Mouse (Mus musculus): ENCODE measurements around the gene Crybb1. TPM values are rescaled to one million over a fixed set of nuclear protein-coding genes. Genes with fewer than 3 reads are reported as not detected.

Crybb1 gene
- polyA plus RNA-seq, 1 experiment, result not detected

GRCm38 (mm10) chr5:112300112-112300511, 44.5 kb downstream of the Crybb1 start:
- Histone ChIP-seq H3K9me3 (ENCODE audit: control insufficient read depth, low read length) (no peaks in the 10 kb centered on the region), H3K36me3 (ENCODE audit: control insufficient read depth) (peaks cover 32% of the 10 kb centered on the region), H3K27me3 (ENCODE audit: control insufficient read depth) (no peaks in the 10 kb centered on the region), H3K4me1 (ENCODE audit: control insufficient read depth) (peaks cover 61% of the 10 kb centered on the region), H3K4me3 (replicated peaks) (no peak overlapping the region)
- TF ChIP-seq TAL1 (IDR thresholded peaks at IDR 0.05; ENCODE audit: low read length), result 0 out of 3 replicates have a peak, but pooled peaks have one; percentile 8
- TF ChIP-seq GATA1 (IDR thresholded peaks at IDR 0.05; ENCODE audit: low read length), result no peak

GRCm38 (mm10) chr5:112300721-112301308, 45.2 kb downstream of the Crybb1 start:
- Histone ChIP-seq H3K27me3 (ENCODE audit: control insufficient read depth) (no peaks in the 10 kb centered on the region), H3K4me3 (replicated peaks) (no peak overlapping the region), H3K36me3 (ENCODE audit: control insufficient read depth) (peaks cover 36% of the 10 kb centered on the region), H3K4me1 (ENCODE audit: control insufficient read depth) (peaks cover 54% of the 10 kb centered on the region), H3K9me3 (ENCODE audit: control insufficient read depth, low read length) (no peaks in the 10 kb centered on the region)
- TF ChIP-seq TAL1 (IDR thresholded peaks at IDR 0.05; ENCODE audit: low read length) (no peak), GATA1 (IDR thresholded peaks at IDR 0.05; ENCODE audit: low read length) (no peak)

- no peaks in the 10 kb centered on the region for H3K9me3 ChIP-seq (ENCODE audit: control insufficient read depth, low read length)
- no peak overlapping the region for H3K4me3 ChIP-seq (replicated peaks)
- no peaks in the 10 kb centered on the region for H3K27me3 ChIP-seq (ENCODE audit: control insufficient read depth)
- TF ChIP-seq TAL1 (IDR thresholded peaks at IDR 0.05; ENCODE audit: low read length) (no peak), GATA1 (IDR thresholded peaks at IDR 0.05; ENCODE audit: low read length) (no peak)
- H3K4me1 ChIP-seq (ENCODE audit: control insufficient read depth), result peaks cover 46% of the 10 kb centered on the region
- peaks cover 43% of the 10 kb centered on the region for H3K36me3 ChIP-seq (ENCODE audit: control insufficient read depth)
Measured at GRCm38 (mm10) chr5:112301694-112302093, 46.1 kb downstream of the Crybb1 start.

- peaks cover 49% of the 10 kb centered on the region for H3K36me3 ChIP-seq (ENCODE audit: control insufficient read depth)
- no peaks in the 10 kb centered on the region for H3K27me3 ChIP-seq (ENCODE audit: control insufficient read depth)
- no peak for TF ChIP-seq GATA1 (IDR thresholded peaks at IDR 0.05; ENCODE audit: low read length)
- TF ChIP-seq TAL1 (IDR thresholded peaks at IDR 0.05; ENCODE audit: low read length), result no peak
- H3K4me1 ChIP-seq (ENCODE audit: control insufficient read depth), result peaks cover 40% of the 10 kb centered on the region
- H3K9me3 ChIP-seq (ENCODE audit: control insufficient read depth, low read length), result no peaks in the 10 kb centered on the region
- no peak overlapping the region for H3K4me3 ChIP-seq (replicated peaks)
Measured at GRCm38 (mm10) chr5:112302310-112302709, 46.7 kb downstream of the Crybb1 start.

DNA sequence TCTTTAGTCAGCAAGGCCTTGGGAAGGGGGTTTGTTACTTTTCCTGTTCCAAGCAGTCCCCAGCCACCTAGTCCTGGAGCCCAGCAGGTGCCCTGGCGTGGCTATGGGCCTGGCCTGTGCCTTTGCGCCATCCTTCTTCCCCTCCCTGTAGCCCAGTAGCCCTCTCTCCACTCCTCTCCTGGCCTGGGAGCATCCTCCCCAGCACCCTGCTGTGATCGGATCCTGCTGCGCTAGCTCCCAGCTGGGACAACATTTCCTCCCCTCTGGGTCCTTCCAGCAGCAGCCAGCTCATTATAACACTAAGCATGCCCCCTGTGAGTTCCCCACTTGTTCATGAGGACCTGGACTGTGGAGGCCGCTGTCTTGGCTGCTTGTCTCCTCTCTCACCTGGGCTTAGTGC, 50.2 kb downstream of the Crybb1 start:
- no peaks in the 10 kb centered on the region for H3K27me3 ChIP-seq (ENCODE audit: control insufficient read depth)
- H3K4me3 ChIP-seq (replicated peaks), result no peak overlapping the region
- H3K4me1 ChIP-seq (ENCODE audit: control insufficient read depth), result peaks cover 9% of the 10 kb centered on the region
- H3K9me3 ChIP-seq (ENCODE audit: control insufficient read depth, low read length), result no peaks in the 10 kb centered on the region
- TF ChIP-seq TAL1 (IDR thresholded peaks at IDR 0.05; ENCODE audit: low read length) (no peak), GATA1 (IDR thresholded peaks at IDR 0.05; ENCODE audit: low read length) (no peak)
- peaks cover 74% of the 10 kb centered on the region for H3K36me3 ChIP-seq (ENCODE audit: control insufficient read depth)

GRCm38 (mm10) chr5:112313222-112313885, 57.7 kb downstream of the Crybb1 start:
- Histone ChIP-seq H3K27me3 (ENCODE audit: control insufficient read depth) (no peaks in the 10 kb centered on the region), H3K9me3 (ENCODE audit: control insufficient read depth, low read length) (no peaks in the 10 kb centered on the region), H3K36me3 (ENCODE audit: control insufficient read depth) (peaks cover 71% of the 10 kb centered on the region), H3K4me3 (replicated peaks) (no peak overlapping the region), H3K4me1 (ENCODE audit: control insufficient read depth) (no peaks in the 10 kb centered on the region; the same call in 1 of the 2 replicates)
- no peak for TF ChIP-seq GATA1 (IDR thresholded peaks at IDR 0.05; ENCODE audit: low read length)
- TF ChIP-seq TAL1 (IDR thresholded peaks at IDR 0.05; ENCODE audit: low read length), result no peak

GRCm38 (mm10) chr5:112316468-112316867, 60.9 kb downstream of the Crybb1 start:
- H3K4me1 ChIP-seq (ENCODE audit: control insufficient read depth), result peaks cover 21% of the 10 kb centered on the region
- H3K9me3 ChIP-seq (ENCODE audit: control insufficient read depth, low read length), result peaks cover 4% of the 10 kb centered on the region; the same call in 1 of the 2 replicates
- H3K4me3 ChIP-seq (replicated peaks), result no peak overlapping the region
- no peaks in the 10 kb centered on the region for H3K27me3 ChIP-seq (ENCODE audit: control insufficient read depth)
- peaks cover 41% of the 10 kb centered on the region for H3K36me3 ChIP-seq (ENCODE audit: control insufficient read depth)
- TF ChIP-seq GATA1 (IDR thresholded peaks at IDR 0.05; ENCODE audit: low read length), result no peak
- TF ChIP-seq TAL1 (IDR thresholded peaks at IDR 0.05; ENCODE audit: low read length), result no peak

- peaks cover 34% of the 10 kb centered on the region for H3K36me3 ChIP-seq (ENCODE audit: control insufficient read depth)
- no peak for TF ChIP-seq GATA1 (IDR thresholded peaks at IDR 0.05; ENCODE audit: low read length)
- TF ChIP-seq TAL1 (IDR thresholded peaks at IDR 0.05; ENCODE audit: low read length), result no peak
- no peaks in the 10 kb centered on the region for H3K27me3 ChIP-seq (ENCODE audit: control insufficient read depth)
- no peak overlapping the region for H3K4me3 ChIP-seq (replicated peaks)
- H3K9me3 ChIP-seq (ENCODE audit: control insufficient read depth, low read length), result peaks cover 4% of the 10 kb centered on the region; the same call in 1 of the 2 replicates
- H3K4me1 ChIP-seq (ENCODE audit: control insufficient read depth), result peaks cover 21% of the 10 kb centered on the region
Measured at GRCm38 (mm10) chr5:112317328-112317727, 61.7 kb downstream of the Crybb1 start.

Other genes with a start within 250 kb of the Crybb1 start
- gene Cryba4, start 3.3 kb upstream of the Crybb1 start, polyA plus RNA-seq (2012), result not detected in 2 replicates
- gene Tpst2, start 20.9 kb downstream of the Crybb1 start, polyA plus RNA-seq (2012), result 1.5 and 1.9 TPM in 2 replicates
- 4.3 and 5.1 TPM in 2 replicates for gene Tfip11, start 70.5 kb downstream of the Crybb1 start, polyA plus RNA-seq (2012)
- gene Srrd, start 87.2 kb downstream of the Crybb1 start, polyA plus RNA-seq (2012), result 1.0 and 1.9 TPM in 2 replicates
- 1.3 and 1.4 TPM in 2 replicates for gene Hps4, start 87.3 kb downstream of the Crybb1 start, polyA plus RNA-seq (2012)
- 0.01 TPM in 1 of 2 replicates, not detected in the other for gene Gm6583, start 100.2 kb downstream of the Crybb1 start, polyA plus RNA-seq (2012)
- gene Asphd2, start 139.1 kb downstream of the Crybb1 start, polyA plus RNA-seq (2012), result not detected in 2 replicates
- not detected in 2 replicates for gene Gm6588, start 193.6 kb downstream of the Crybb1 start, polyA plus RNA-seq (2012)

Measured in erythroblast, embryonic 14.5 days (primary cell).